Mouse (Mus musculus) kidney, adult 18-20 months (tissue): ENCODE results near the gene Tmem88.

Experiments used
- DNase-seq: peaks from one replicate; pipeline ENCODE4 v3.0.0; 2021

Gene Tmem88

GRCm38 (mm10) chr11:69373223-69373965 is 24.6 kb downstream of the Tmem88 start:
- DNase-seq: no peak

DNA sequence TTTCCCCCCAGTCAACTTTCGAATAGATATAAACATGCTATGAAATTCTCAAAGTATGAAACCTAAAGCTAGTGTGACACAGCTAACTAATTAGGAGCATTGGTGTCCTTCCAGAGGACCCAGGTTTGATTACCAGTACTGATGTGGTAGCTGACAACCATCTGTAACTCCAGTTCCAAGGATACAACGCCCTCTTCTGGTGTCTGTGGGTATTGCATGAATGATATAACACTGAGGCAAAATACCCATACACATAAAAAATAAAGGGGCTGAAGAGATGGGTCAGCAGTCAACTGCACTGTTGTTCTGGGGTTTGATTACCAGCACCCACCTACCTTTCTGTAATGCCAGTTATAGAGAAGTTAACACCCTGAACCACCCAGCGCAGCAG is 25.3 kb downstream of the Tmem88 start:
- DNase-seq: no peak

- DNase-seq: no peak
Observed at GRCm38 (mm10) chr11:69372056-69372779, 25.8 kb downstream of the Tmem88 start.

- DNase-seq: no peak
Observed at GRCm38 (mm10) chr11:69371601-69372000, 26.4 kb downstream of the Tmem88 start.

DNA sequence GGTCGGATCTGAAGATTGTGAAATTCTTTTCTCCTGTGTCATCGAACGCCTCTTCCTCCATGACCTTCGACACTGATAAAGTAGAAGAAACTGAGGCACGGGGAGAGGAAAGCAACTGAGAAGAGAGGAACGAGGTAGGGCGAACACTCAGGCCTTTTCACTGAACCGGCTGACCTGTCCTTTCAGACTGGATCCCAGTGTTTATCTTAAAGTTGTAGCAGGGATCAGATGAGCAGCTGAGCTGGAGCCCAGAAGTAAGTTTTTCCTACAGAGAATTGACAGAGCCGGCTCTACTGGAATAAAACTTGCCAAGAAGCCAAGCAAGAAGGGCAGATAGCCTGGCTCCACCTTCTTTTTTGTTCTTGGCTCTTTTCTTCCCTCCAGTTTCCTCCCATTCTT is 27.2 kb downstream of the Tmem88 start:
- no peak for DNase-seq

- no peak for DNase-seq
Observed at GRCm38 (mm10) chr11:69369990-69370816, 27.8 kb downstream of the Tmem88 start.

DNA sequence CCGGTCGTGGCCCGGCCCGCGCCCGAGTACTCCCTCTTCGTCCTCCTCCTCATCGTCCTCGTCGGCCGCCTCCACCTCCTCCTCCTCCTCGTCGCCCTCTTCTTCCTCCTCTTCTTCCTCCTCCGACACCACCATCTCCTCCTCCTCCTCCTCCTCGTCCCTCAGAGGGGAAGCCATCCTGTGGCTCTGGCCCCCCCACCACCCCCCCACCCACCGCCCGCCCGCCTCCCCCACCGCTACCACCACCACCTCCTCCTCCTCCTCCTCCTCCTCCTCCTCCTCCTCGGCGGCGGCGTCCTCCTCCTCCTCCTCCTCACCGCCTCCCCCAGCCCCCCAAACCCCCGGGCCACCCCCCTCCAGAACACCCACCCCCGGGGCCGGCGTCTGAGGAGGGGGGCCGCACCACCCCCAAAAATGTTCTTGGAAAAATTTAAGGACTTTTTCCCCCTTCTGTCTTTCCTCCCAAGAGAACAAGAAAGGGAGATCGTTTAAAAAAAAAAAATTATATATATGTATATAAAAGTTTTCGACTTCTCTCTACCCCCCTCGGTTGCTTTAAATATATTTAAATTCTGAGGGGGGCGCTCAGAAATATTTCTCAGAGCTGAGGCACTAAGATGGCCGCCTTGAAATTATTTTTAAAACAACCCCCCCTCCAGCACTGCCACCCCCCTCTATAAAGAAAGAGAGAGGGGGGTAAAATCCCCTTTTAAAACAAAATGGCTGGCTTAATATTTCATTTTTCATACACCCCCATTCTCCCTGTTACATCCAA is 28.6 kb downstream of the Tmem88 start, which contains the start of gene Chd3:
TSS of gene Chd3 (minus strand) at position 192 of the 775 bp plus-strand sequence.
- DNase-seq: no peak

GRCm38 (mm10) chr11:69368356-69369214 is 29.4 kb downstream of the Tmem88 start:
- DNase-seq: peak; percentile 62

DNA sequence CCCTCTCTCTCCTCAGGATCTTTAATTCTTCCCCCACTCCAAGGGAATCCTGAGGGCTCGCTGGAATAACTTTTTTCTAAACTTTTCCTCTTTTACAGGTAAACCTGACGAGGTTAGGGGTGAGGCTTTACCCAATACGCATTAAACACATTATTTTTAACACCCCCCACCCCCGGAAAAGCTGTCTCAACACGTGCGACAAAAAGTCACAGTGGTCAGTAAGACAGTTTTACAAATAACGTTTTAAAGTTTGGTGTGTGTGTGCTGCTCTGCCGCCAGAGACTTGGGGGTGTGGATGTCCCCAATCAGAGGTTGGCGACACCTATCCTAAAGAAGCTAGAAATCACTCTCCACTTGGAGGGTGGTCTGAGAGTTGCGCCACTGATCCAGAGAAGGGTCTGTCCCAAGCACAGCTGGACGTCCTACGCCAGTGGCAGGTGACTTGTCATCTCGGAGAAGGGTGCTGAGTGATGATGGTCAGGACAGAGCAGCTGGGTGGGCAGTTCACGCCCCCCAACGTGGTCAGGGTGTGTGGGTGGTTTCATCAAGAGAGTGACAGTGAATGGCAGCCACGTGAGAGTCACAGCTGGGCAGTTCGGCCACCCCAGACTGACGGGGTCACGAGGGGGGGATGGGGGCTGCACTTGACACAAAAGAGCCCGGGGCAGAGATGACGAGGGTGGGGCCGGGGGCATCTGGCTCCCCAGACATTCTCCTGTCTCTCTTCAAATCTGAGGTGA is 30.2 kb downstream of the Tmem88 start:
- peak; percentile 54 for DNase-seq

- DNase-seq: peak; percentile 51
Observed at GRCm38 (mm10) chr11:69366855-69367615, 31.0 kb downstream of the Tmem88 start.

GRCm38 (mm10) chr11:69366157-69366854 is 31.7 kb downstream of the Tmem88 start:
- peak; percentile 96 for DNase-seq

- DNase-seq: no peak
Observed at GRCm38 (mm10) chr11:69365722-69366121, 32.3 kb downstream of the Tmem88 start.

DNA sequence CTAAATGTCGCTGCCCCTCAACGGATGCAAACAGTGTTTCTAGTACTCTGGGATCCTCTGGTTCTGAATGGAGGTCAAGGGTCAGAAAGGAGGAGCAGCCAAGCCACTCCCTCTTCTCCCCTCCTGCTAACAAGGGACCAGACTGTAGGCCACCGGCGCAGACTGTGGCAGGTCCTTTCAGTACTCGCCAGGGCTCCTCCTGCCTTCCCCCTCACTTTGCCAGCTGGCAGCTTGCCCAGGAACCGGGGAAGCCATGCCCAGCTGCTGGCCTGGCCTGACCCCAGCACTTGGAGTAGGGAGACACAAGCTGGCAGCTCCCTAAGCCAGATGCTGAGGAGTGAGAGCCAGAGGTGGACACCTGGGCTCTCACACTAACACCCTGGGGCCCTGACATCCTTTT is 33.1 kb downstream of the Tmem88 start:
- peak; percentile 97 for DNase-seq

DNA sequence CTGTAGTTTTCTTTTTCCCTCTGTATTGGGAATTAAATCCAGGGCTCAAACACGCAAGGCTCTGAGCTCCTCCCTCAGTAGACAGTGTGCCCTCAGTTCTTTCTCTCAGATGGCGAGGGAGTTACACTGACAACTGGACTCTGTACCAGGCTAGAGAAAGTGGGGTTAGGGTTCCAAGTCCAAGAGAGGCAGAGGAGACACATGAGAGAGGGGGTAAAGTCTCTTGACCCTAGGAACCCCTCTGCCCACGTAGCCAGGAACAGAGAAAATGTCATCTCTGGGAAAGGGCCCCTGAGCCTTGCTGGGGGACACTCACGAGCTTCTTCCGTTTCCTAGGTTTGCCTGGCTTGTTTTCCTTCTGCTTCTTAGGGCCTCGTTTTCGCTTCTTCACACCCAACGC is 33.7 kb downstream of the Tmem88 start:
- DNase-seq: peak; percentile 55

- DNase-seq: no peak
Observed at GRCm38 (mm10) chr11:69362479-69362878, 35.6 kb downstream of the Tmem88 start.

GRCm38 (mm10) chr11:69362021-69362420 is 36.0 kb downstream of the Tmem88 start:
- no peak for DNase-seq

DNA sequence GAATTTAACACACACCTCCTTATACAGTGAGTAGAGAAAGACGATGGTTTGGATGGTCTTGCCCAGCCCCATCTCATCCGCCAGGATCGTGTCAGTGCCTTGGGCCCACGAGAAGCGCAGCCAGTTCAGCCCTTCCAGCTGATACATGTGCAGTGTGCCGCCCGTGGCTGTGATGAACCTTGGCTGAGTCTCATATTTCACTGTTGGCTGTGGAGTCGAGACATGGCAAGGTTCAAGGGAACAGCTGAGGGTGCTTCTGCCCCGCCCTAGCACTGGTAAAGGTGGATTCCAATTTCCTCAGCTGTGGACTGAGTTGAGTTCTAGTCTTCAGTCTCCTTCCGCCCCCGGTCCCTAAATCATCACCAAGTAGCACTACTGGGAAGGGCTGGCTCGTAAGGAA is 40.3 kb downstream of the Tmem88 start:
- DNase-seq: no peak

- DNase-seq: no peak
Observed at GRCm38 (mm10) chr11:69356544-69356943, 41.5 kb downstream of the Tmem88 start.
